In the genomic region with DNA sequence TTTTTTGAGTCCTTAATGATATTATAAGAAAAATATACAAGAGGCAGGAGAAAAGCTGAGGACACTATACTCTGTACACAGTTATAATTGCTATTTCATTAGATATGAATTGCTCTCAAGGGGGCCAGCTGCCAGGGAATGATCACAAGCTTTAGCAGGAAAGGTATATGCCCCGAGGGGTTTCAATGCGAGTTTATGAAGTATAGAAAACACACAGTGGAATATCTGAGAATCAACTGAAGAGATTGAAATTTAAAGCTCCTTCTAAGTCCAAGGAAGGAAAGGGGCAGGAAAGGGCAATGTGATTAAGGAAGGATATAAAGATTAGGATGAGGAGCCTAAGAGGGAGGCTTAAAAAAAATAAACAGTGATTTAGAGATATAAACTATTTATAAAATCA, we compare ENCODE assay signal across 23 mouse cellular contexts.
"Had no signal": no experiment of that assay in that cellular context is flagged by ENCODE, and none has a peak within 500 bp of the region (broad histone marks: within the 10 kb centered on the region; RNA-seq: fewer than 3 reads in every experiment).

No protein-coding gene starts in this region.

- H3K4me1 ChIP-seq: hindbrain, embryonic 13.5 days; liver, embryonic 12.5 days had no signal

- H3K9ac ChIP-seq: heart, embryonic 12.5 days; hindbrain, embryonic 13.5 days; hindbrain, embryonic 15.5 days; kidney, embryonic 15.5 days; limb, embryonic 13.5 days; limb, embryonic 15.5 days; liver, embryonic 12.5 days had no signal

- H3K4me3 ChIP-seq: heart, embryonic 10.5 days; heart, embryonic 12.5 days; hindbrain, embryonic 13.5 days; hindbrain, embryonic 15.5 days; kidney, embryonic 15.5 days; limb, embryonic 13.5 days; limb, embryonic 15.5 days; liver, embryonic 12.5 days had no signal

- H3K36me3 ChIP-seq: heart, embryonic 10.5 days; heart, embryonic 12.5 days; hindbrain, embryonic 13.5 days; hindbrain, embryonic 15.5 days; kidney, embryonic 15.5 days; limb, embryonic 13.5 days; limb, embryonic 15.5 days; liver, embryonic 12.5 days had no signal

- H3K27me3 ChIP-seq: heart, embryonic 12.5 days; hindbrain, embryonic 13.5 days; hindbrain, embryonic 15.5 days; kidney, embryonic 15.5 days; limb, embryonic 15.5 days; liver, embryonic 12.5 days had no signal

- ATAC-seq: hindbrain, postnatal 0 days; intestine, embryonic 16.5 days; liver, embryonic 12.5 days had no signal

- DNase-seq: gastrocnemius, postnatal 14 days; gastrocnemius, postnatal 36 days; heart, adult 18-20 months; heart, postnatal 10 days; kidney, adult 11 months; kidney, adult 2 months; kidney, adult 9 months; kidney, postnatal 14 days; kidney, postnatal 36 days; layer of hippocampus, adult 9-11 months; layer of hippocampus, postnatal 36 days; left cerebral cortex, postnatal 4 days had no signal

- H3K4me2 ChIP-seq: heart, embryonic 12.5 days; hindbrain, embryonic 13.5 days; hindbrain, embryonic 15.5 days; kidney, embryonic 15.5 days; limb, embryonic 13.5 days; limb, embryonic 15.5 days; liver, embryonic 12.5 days had no signal

- H3K9me3 ChIP-seq: heart, embryonic 10.5 days; heart, embryonic 12.5 days; hindbrain, embryonic 13.5 days; hindbrain, embryonic 15.5 days; kidney, embryonic 15.5 days; limb, embryonic 13.5 days; limb, embryonic 15.5 days; liver, embryonic 12.5 days had no signal

- H3K27ac ChIP-seq: hindbrain, embryonic 13.5 days; hindbrain, embryonic 15.5 days; hindbrain, postnatal 0 days; kidney, postnatal 0 days; limb, embryonic 13.5 days; limb, embryonic 15.5 days; liver, embryonic 12.5 days had no signal
